Mouse (Mus musculus) E14TG2a.4 (cell line): Measurements from ENCODE around the gene Aars2.

Experiments used
- H3K27me3 ChIP-seq: 2 replicates; pipeline ENCODE4 v1.6.1; 2014; ENCODE audit warnings: low read length, control low read depth; ENCODE audit not compliant: insufficient read depth
- H3K36me3 ChIP-seq: 2 replicates; pipeline ENCODE4 v1.6.1; 2014; ENCODE audit warnings: low read length, control low read depth; ENCODE audit not compliant: insufficient read depth
- H3K4me1 ChIP-seq: replicated peaks from 2 replicates; pipeline ENCODE4 v1.6.1; 2014; ENCODE audit warnings: low read depth, low read length, control low read depth
- H3K4me3 ChIP-seq: replicated peaks from 2 replicates; pipeline ENCODE4 v1.5.1; 2014; ENCODE audit warnings: mild to moderate bottlenecking, low read length
- H3K9me3 ChIP-seq: 2 replicates; pipeline ENCODE4 v1.6.1; 2014; ENCODE audit warnings: low read length, control low read depth
- CTCF ChIP-seq: conservative IDR thresholded peaks from 2 replicates; pipeline ENCODE4 v1.5.1; 2014; ENCODE audit warnings: low read length
- NANOG ChIP-seq: IDR thresholded peaks from 2 replicates; pipeline ENCODE4 v1.6.1; 2014; ENCODE audit warnings: borderline replicate concordance, low read length, mixed read lengths
- POU5F1 ChIP-seq: IDR thresholded peaks from 2 replicates; pipeline ENCODE4 v1.6.1; 2014; ENCODE audit warnings: low read length, borderline replicate concordance

The Aars2 gene

DNA sequence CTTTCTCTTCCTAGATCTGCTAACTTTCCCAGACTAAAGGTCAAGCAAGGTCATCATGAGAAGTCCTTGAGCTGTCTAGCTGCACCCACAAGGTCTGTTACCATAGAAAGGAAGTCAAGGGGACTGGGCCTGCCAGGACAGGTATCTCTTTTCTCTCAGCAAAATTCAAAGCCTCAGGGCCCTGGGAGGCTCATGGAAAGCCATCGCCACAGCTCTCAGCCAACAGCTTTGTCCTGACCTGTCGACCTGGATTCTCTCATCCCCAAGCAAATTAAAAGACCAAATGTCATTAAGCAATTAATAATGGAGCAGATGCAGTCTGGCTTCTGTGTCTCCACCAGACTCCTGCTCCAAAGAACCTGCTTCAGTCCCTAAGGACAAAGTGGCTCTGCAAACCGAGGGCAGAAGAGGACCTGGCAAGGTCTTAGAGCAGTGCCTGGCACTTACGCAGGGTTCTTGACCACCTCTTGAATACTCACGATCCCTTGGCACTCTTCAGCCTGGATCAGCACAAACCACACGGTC is 638 bp upstream of the Aars2 start:
- Histone ChIP-seq H3K4me1 (peaks cover 68% of the 10 kb centered on the region), H3K36me3 (peaks cover 33% of the 10 kb centered on the region), H3K27me3 (no peaks in the 10 kb centered on the region), H3K9me3 (no peaks in the 10 kb centered on the region), H3K4me3 (peak overlapping the region; percentile 91; the same call in 1 of the 2 replicates)
- TF ChIP-seq POU5F1, result no peak
- no peak for TF ChIP-seq CTCF
- TF ChIP-seq NANOG, result no peak

DNA sequence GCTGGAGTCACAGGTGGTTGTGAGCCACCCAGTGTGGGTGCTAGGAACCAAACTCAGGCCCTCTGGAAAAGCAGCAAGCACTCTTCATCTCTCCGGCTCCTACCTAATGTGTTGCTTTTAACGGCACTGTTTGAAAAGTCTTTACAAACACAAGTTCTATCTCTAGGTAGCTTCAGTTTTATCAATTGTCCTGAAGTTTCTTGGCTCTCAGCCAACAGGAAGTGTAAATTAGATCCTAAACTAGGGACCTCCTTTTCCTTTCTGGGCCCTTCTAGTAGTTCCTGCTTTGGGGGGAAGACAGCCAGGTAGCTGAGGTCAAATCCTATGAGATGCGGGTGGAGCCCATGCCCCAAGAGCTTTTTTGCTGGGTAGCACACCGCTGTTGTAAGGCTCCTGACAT is 4.2 kb downstream of the Aars2 start:
- Histone ChIP-seq H3K27me3 (no peaks in the 10 kb centered on the region), H3K4me1 (peaks cover 42% of the 10 kb centered on the region), H3K36me3 (peaks cover 65% of the 10 kb centered on the region), H3K4me3 (no peak overlapping the region), H3K9me3 (no peaks in the 10 kb centered on the region)
- no peak for TF ChIP-seq CTCF

DNA sequence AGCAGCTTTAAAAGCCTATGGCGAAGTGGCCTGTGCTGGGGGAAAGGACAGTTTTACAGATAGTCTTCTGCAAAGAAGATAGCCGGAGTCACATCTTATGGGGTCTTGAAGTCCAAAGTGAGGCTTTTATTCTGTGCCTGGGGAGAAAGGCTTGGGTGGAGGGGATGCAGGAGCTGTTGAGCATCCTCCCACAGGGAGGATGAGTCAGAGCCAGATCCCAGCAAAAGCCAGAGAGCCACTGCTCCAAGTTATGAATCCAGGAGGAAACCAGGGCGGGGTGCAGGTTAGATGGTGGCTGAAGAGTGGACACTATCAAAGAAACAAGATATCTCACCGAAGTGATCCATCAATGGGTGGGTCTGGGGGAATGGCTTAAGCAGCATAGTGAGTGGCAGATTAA is 5.1 kb downstream of the Aars2 start:
- Histone ChIP-seq H3K9me3 (no peaks in the 10 kb centered on the region), H3K27me3 (no peaks in the 10 kb centered on the region), H3K36me3 (peaks cover 73% of the 10 kb centered on the region), H3K4me3 (no peak overlapping the region), H3K4me1 (peaks cover 45% of the 10 kb centered on the region)
- TF ChIP-seq POU5F1 (no peak), CTCF (no peak), NANOG (no peak)

DNA sequence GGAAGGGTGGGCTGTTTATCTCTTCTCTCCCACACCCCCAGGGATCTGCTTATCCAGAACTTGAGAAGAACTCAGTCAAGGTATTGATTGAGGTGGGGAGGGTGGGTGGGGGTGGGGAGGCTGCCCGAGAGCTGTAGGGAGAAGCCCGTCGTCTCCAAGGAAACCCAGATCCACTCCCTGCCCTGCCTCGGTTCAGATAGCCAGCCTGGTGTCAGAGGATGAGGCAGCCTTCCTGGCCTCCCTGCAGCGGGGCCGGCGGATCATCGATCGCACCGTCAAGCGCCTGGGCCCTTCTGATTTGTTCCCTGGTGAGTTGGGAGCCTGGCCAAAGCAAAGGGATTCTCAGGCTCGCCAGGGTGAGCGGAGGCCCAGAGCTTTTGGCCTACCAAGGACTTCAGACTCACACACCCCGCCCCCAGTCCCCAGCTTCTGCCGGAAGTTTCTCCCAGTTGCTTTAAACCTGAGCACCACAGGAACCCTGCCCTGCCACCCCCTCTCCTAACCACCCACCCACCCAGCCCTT is 8.6 kb downstream of the Aars2 start:
- Histone ChIP-seq H3K4me1 (peaks cover 63% of the 10 kb centered on the region), H3K4me3 (peak overlapping the region; percentile 54; the same call in 1 of the 2 replicates), H3K36me3 (peaks cover 83% of the 10 kb centered on the region), H3K27me3 (no peaks in the 10 kb centered on the region), H3K9me3 (no peaks in the 10 kb centered on the region)
- TF ChIP-seq CTCF, result no peak
- no peak for TF ChIP-seq NANOG
- TF ChIP-seq POU5F1, result no peak

DNA sequence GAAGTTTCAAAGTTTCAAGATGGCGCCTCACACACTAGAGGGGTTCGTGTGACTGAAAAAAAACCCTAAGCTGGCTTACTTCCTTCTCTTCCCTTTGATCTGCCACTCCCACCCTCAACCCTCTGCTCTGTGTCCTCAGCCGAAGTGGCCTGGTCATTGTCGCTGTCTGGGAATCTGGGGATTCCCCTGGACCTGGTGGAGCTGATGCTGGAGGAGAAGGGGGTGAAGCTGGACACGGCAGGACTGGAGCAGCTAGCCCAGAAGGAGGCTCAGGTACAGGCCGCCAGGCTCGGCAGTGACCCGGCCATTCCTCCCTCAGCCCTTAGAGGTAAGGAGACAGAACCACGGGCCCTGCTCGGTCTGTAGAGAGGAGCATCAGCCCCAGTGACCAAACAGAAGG is 9.2 kb downstream of the Aars2 start:
- Histone ChIP-seq H3K9me3 (no peaks in the 10 kb centered on the region), H3K27me3 (no peaks in the 10 kb centered on the region), H3K4me3 (peak overlapping the region; percentile 45), H3K4me1 (peaks cover 67% of the 10 kb centered on the region), H3K36me3 (peaks cover 83% of the 10 kb centered on the region)
- TF ChIP-seq POU5F1 (no peak), NANOG (no peak), CTCF (no peak)

DNA sequence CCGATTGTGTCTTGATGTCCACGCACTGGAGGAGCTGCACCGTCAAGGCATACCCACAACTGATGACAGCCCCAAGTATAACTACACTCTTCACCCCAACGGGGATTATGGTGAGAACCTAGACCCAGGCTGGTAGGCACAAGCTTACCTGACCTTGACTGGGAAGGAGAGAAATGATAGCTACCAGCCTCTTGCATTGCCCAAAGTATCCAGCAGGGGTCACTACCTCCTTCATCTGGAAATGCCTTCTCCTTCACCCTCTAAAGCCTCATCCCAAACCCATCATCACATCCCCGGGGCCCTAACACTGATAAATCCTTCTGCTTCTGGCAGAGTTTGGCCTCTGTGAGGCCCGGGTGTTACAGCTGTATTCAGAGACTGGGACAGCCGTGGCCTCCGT is 9.8 kb downstream of the Aars2 start:
- Histone ChIP-seq H3K4me3 (peak overlapping the region; percentile 45; the same call in 1 of the 2 replicates), H3K27me3 (no peaks in the 10 kb centered on the region), H3K9me3 (no peaks in the 10 kb centered on the region), H3K36me3 (peaks cover 83% of the 10 kb centered on the region), H3K4me1 (peaks cover 67% of the 10 kb centered on the region)
- peak; percentile 99 for TF ChIP-seq CTCF
- TF ChIP-seq POU5F1, result no peak
- TF ChIP-seq NANOG, result no peak

DNA sequence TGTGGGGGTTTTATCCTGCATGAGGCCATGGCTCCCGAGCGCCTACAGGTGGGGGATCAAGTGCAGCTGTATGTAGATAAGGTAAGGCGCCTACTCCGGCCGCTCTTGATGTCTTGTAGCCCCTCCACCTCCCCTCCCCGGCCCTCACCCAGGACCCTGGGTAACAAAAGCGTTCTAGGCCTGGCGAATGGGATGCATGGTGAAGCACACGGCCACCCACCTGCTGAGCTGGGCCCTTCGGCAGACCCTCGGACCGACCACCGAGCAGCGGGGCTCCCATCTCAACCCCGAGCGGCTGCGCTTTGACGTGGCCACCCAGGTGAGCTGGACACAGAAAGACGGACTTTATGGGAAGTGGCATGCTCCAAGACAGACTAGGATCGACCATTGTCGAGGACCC is 10.5 kb downstream of the Aars2 start:
- Histone ChIP-seq H3K9me3 (no peaks in the 10 kb centered on the region), H3K4me3 (no peak overlapping the region; the same call in 1 of the 2 replicates), H3K27me3 (no peaks in the 10 kb centered on the region), H3K36me3 (peaks cover 78% of the 10 kb centered on the region), H3K4me1 (peaks cover 70% of the 10 kb centered on the region)
- no peak for TF ChIP-seq POU5F1
- no peak for TF ChIP-seq NANOG
- no peak for TF ChIP-seq CTCF

DNA sequence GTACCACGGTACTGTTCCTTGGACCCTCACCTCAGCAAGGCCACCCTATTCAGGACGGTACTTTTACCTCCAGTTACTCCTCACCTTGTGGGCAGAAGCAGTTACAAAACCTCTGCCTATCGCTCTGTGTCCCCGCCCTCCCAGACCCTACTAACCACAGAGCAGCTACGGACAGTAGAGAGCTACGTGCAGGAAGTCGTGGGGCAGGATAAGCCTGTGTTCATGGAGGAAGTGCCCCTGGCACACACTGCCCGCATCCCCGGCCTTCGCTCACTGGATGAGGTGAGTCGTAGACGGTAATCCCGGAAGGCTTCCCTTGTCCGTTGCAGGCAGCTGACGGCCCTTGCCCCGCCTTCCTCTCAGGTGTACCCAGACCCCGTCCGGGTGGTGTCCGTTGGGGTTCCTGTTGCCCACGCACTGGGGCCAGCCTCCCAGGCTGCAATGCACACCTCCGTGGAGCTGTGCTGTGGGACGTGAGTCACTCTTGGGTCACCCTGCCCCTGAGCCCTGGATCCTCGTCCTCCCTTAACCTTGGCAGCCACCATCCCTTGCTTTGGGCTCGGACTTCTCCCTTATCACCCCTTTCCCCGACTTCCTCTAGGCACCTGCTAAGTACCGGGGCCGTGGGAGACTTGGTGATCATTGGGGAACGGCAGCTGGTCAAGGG is 11.0 kb downstream of the Aars2 start:
- Histone ChIP-seq H3K36me3 (peaks cover 78% of the 10 kb centered on the region), H3K4me1 (peaks cover 75% of the 10 kb centered on the region), H3K4me3 (0 out of 2 replicates have a peak overlapping the region, but pooled peaks have one; percentile 4), H3K9me3 (no peaks in the 10 kb centered on the region), H3K27me3 (no peaks in the 10 kb centered on the region)
- TF ChIP-seq POU5F1 (no peak), NANOG (no peak), CTCF (no peak)
